8 mouse cellular contexts compared by ENCODE assay signal in the genomic region with DNA sequence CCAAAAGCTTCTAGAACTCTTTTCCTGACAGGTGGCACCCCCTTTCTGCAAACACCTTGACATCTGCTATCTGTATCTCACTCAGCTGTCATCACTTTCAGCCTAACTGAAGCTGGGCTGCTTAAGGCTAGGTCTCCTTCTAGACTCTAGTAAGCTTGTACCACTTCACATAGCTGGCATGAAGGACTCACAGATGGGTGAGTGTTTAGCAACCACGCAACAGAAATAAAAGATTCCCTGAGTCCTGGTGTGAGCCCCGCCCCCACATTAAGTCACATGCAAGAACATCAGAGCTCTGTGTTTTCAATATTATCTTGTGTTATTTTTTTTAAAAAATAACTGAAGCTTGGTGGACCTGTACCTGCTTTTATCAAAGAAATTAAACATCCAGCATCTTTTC.
"Had no signal": no experiment of that assay in that cellular context is flagged by ENCODE, and none has a peak within 500 bp of the region (broad histone marks: within the 10 kb centered on the region; RNA-seq: fewer than 3 reads in every experiment).

No protein-coding gene starts in this region.

- DNase-seq: kidney, adult 2 months; kidney, postnatal 14 days; layer of hippocampus, postnatal 36 days; lung, embryonic 14.5 days; lung, postnatal 10 days; lung, postnatal 4 days; retina, postnatal 1 day; thymus, postnatal 36 days had no signal
